Mouse (Mus musculus) liver, adult 2 months (tissue): ENCODE results near the gene Zeb2. TPM values are rescaled to one million over a fixed set of nuclear protein-coding genes. Genes with fewer than 3 reads are reported as not detected.
A peak's percentile ranks its signal among the peaks of the same experiment; 100 is the strongest.

Experiments
- DNase-seq: peaks from one replicate; pipeline ENCODE4 v3.0.0-alpha.2; 2011; ENCODE audit warnings: low read depth, low spot score; ENCODE audit errors: extremely low read depth
- H3K27ac ChIP-seq: fragments of 200-500 bp; replicated peaks from 2 replicates; pipeline ENCODE4 v1.5.1; 2012; ENCODE audit warnings: low read depth, mild to moderate bottlenecking, control low read depth, inconsistent platforms, low read length; ENCODE audit not compliant: insufficient read depth
- H3K27me3 ChIP-seq: fragments of 200-500 bp; 2 replicates; pipeline ENCODE4 v1.6.1; 2012; ENCODE audit warnings: mild to moderate bottlenecking, moderate library complexity, low read length, inconsistent platforms; ENCODE audit not compliant: control insufficient read depth, insufficient read depth
- H3K36me3 ChIP-seq: fragments of 200-500 bp; 2 replicates; pipeline ENCODE4 v1.6.1; 2012; ENCODE audit warnings: low read length, inconsistent platforms; ENCODE audit not compliant: control insufficient read depth, insufficient read depth
- H3K4me1 ChIP-seq: fragments of 200-500 bp; 2 replicates; pipeline ENCODE4 v1.6.1; 2011; ENCODE audit warnings: low read length; ENCODE audit not compliant: control insufficient read depth, insufficient read depth
- H3K4me3 ChIP-seq: fragments of 200-500 bp; 2 replicates; pipeline ENCODE4 v1.5.1; 2011; ENCODE audit warnings: low read depth, mild to moderate bottlenecking, control low read depth, low read length, moderate library complexity; ENCODE audit not compliant: insufficient read depth
- H3K79me2 ChIP-seq: fragments of 200-500 bp; 2 replicates; pipeline ENCODE4 v1.6.1; 2012; ENCODE audit warnings: inconsistent platforms, mild to moderate bottlenecking, low read length, moderate library complexity; ENCODE audit not compliant: control insufficient read depth, insufficient read depth
- H3K9ac ChIP-seq: fragments of 200-500 bp; 2 replicates; pipeline ENCODE4 v1.6.1; 2012; ENCODE audit warnings: low read depth, mild to moderate bottlenecking, control low read depth, inconsistent platforms, low read length
- CTCF ChIP-seq: fragments of 200-500 bp; IDR thresholded peaks from 2 replicates; pipeline ENCODE4 v1.5.1; 2011; ENCODE audit warnings: low read depth, low read length, control low read depth
- POLR2A ChIP-seq: fragments of 200-500 bp; IDR thresholded peaks from 2 replicates; pipeline ENCODE4 v1.6.1; 2011; ENCODE audit warnings: low read length, control low read depth; ENCODE audit not compliant: insufficient read depth; ENCODE audit errors: extremely low read depth
- WGBS: fragments of 180-500 bp; shearing (Covaris S2); methylation state at CpG from one replicate; pipeline ENCODE4 v1.1.7; 2018; 5-methylcytosine and 5-hydroxymethylcytosine counted together
- polyA plus RNA-seq: library from polyadenylated mRNA; depleted of rRNA; stranded (reverse); fragments of >200 nt; gene quantifications from 2 replicates; pipeline ENCODE4 v1.2.3, GENCODE M21; 2012
- total RNA-seq: library from RNA; depleted of rRNA; stranded (reverse); fragments of >200 nt; gene quantifications from 2 replicates; pipeline ENCODE4 v1.2.3, GENCODE M21; 2014

Zeb2 gene
- total and polyA plus RNA-seq, 2 experiments = 4.9 to 15.5 TPM

- Histone ChIP-seq H3K4me3 (no peak overlapping the region), H3K27me3 (no peaks in the 10 kb centered on the region), H3K36me3 (peaks cover 2% of the 10 kb centered on the region; the same call in 1 of the 2 replicates), H3K9ac (no peak overlapping the region), H3K27ac (no peak overlapping the region), H3K79me2 (no peaks in the 10 kb centered on the region; the same call in 1 of the 2 replicates), H3K4me1 (peaks cover 3% of the 10 kb centered on the region; the same call in 1 of the 2 replicates)
- no peak for TF ChIP-seq CTCF
- no peak for TF ChIP-seq POLR2A
- 55% methylated on average over 8 of the region's 8 CpGs for WGBS
- DNase-seq = no peak
Observed at GRCm38 (mm10) chr2:45102191-45102638, 15.0 kb downstream of the Zeb2 start.

- no peaks in the 10 kb centered on the region for H3K27me3 ChIP-seq
- H3K79me2 ChIP-seq = no peaks in the 10 kb centered on the region; the same call in 1 of the 2 replicates
- H3K9ac ChIP-seq = no peak overlapping the region
- peaks cover 2% of the 10 kb centered on the region for H3K36me3 ChIP-seq
- WGBS = 67% methylated on average over 2 of the region's 2 CpGs
- no peak overlapping the region for H3K27ac ChIP-seq
- TF ChIP-seq CTCF (no peak), POLR2A (no peak)
- DNase-seq = no peak
- peaks cover 3% of the 10 kb centered on the region; the same call in 1 of the 2 replicates for H3K4me1 ChIP-seq
- H3K4me3 ChIP-seq = no peak overlapping the region
Observed at GRCm38 (mm10) chr2:45101586-45101985, 15.6 kb downstream of the Zeb2 start.

DNA sequence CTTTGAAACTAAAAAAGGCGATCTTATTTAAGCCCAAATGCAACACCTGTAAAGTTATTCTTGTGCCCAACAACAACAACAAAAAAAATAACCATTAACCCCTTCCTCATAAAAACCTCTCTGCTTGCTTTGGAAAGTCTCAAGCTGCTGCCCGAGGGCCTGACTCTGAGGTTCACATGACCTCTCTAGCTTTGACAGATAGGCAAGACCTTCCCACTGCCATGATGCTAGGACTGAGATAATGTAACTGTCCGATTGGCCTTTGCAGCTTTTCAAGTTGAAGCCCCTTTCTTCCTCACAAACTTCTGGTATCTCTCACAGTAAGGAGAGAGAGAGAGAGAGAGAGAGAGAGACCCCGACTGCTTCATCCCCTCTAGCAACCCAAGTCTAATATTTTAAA lies 16.2 kb downstream of the Zeb2 start:
- Histone ChIP-seq H3K36me3 (peaks cover 3% of the 10 kb centered on the region), H3K79me2 (no peaks in the 10 kb centered on the region; the same call in 1 of the 2 replicates)

DNA sequence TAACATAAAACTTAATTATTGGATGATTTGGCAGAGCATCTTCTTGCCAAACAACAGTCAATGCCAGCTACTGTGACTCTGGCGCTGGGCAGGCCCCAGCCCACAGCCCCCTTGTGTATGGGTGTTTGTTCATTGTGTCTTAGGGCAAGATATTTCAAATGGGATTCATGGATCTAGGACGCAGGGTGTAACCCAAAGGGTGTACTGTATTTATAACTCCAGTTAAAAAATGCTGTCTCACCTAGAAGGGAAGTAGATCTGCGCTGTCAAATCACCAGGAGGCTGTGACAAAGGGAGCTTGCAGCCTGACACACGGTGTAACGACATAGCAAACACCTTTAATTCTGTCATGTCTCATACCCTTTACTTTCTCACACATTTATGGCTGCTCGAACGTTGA lies 16.6 kb downstream of the Zeb2 start:
- Histone ChIP-seq H3K27me3 (no peaks in the 10 kb centered on the region), H3K4me1 (peaks cover 3% of the 10 kb centered on the region; the same call in 1 of the 2 replicates), H3K79me2 (no peaks in the 10 kb centered on the region; the same call in 1 of the 2 replicates), H3K27ac (0 out of 2 replicates have a peak overlapping the region, but pooled peaks have one; percentile 4), H3K36me3 (peaks cover 3% of the 10 kb centered on the region), H3K9ac (no peak overlapping the region), H3K4me3 (no peak overlapping the region)
- no peak for DNase-seq
- 58% methylated on average over 7 of the region's 7 CpGs for WGBS
- TF ChIP-seq POLR2A = no peak
- no peak for TF ChIP-seq CTCF

More for the DNA sequence above, 16.2 kb downstream of the Zeb2 start:
- Histone ChIP-seq H3K4me1 (peaks cover 3% of the 10 kb centered on the region; the same call in 1 of the 2 replicates), H3K27me3 (no peaks in the 10 kb centered on the region), H3K27ac (no peak overlapping the region), H3K4me3 (no peak overlapping the region), H3K9ac (no peak overlapping the region)
- TF ChIP-seq CTCF = no peak
- TF ChIP-seq POLR2A = no peak
- no peak for DNase-seq
- whole genome bisulfite sequencing = 51% methylated on average over 4 of the region's 4 CpGs

DNA sequence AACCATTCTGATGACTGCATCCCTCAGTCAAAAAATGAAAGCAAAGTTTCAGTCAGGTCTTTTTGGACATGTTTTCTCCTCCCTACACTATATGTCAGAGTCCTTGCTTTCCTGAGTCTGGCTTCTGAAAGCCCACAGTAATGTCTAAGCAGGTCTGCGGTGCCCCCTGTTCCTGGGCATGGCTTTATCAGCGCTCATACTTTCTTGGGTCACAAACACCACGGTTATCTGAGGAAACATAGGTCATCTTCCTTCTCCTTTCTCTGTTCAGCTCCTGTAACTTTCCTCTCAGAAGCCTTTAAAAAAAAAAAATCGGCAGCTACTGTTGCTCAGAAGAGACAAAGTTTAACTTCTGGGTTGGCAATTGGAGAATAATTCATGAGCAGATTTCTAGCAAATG lies 17.2 kb downstream of the Zeb2 start:
- Histone ChIP-seq H3K27ac (no peak overlapping the region), H3K4me3 (no peak overlapping the region), H3K9ac (no peak overlapping the region), H3K79me2 (no peaks in the 10 kb centered on the region; the same call in 1 of the 2 replicates), H3K27me3 (no peaks in the 10 kb centered on the region), H3K36me3 (peaks cover 3% of the 10 kb centered on the region), H3K4me1 (peaks cover 3% of the 10 kb centered on the region; the same call in 1 of the 2 replicates)
- no peak for DNase-seq
- WGBS = 49% methylated on average over 4 of the region's 4 CpGs
- TF ChIP-seq POLR2A = no peak

DNA sequence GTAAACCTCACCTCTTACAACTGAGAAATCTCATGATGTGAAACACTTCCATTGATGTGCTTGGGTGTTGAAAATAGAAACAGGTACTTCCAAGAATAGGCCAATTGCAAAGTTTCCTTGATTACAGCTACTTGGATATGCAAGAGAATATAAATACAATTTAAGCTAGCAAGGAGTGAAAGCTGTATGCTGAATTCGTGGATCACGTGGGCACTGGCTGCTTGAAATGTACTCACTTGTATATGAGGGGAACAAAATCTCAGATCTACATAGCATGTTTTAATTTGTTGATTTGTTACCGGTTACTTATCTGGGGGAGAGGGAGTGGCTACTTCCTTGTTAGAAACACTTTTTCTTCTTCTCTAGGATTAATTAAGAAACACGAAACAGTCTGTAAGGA lies 18.1 kb downstream of the Zeb2 start:
- DNase-seq = no peak
- TF ChIP-seq POLR2A = no peak
- TF ChIP-seq CTCF = no peak
- 81% methylated on average over 4 of the region's 4 CpGs for WGBS
- Histone ChIP-seq H3K4me1 (peaks cover 3% of the 10 kb centered on the region; the same call in 1 of the 2 replicates), H3K9ac (no peak overlapping the region), H3K36me3 (peaks cover 3% of the 10 kb centered on the region), H3K4me3 (no peak overlapping the region), H3K27ac (no peak overlapping the region), H3K27me3 (no peaks in the 10 kb centered on the region), H3K79me2 (no peaks in the 10 kb centered on the region; the same call in 1 of the 2 replicates)
